Mouse (Mus musculus): ENCODE measurements at regions not wholly inside any gene's neighbourhood (a gene's known extent, or its start where the extent isn't known, plus 50 kb on each side); places are given as distances from the start of the nearest gene placed in this dataset.

DNA sequence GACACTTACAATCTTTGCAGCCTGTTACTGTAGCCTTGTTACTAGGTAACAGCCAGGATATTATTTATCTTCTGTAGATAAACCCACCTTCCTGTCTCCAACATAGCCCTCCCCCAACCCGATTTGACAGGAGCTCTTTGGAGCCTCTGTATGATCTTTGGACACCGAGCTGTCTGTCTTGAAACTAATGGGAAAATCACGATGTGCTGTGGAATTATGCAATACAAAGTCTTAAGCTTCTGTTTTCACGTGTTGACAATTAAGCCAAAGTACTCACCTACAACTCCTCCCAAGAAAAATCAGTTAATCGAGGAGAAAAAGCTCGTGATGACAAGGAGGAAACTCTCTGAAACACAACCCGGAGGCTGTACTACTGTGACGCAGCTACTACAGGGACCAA lies 65.9 kb upstream of the Adcy2 start:
- Histone ChIP-seq H3K36me3 (ENCODE audit: control insufficient read depth, insufficient read depth, low read length) (no peaks in the 10 kb centered on the region), H3K27ac (ENCODE audit: insufficient read depth, low read depth, low read length) (no peak overlapping the region), H3K4me3 (ENCODE audit: low read depth, low read length) (no peak overlapping the region), H3K4me1 (ENCODE audit: control insufficient read depth, insufficient read depth, insufficient read length, low read length) (peaks cover 3% of the 10 kb centered on the region; the same call in 1 of the 2 replicates), H3K27me3 (ENCODE audit: control insufficient read depth, insufficient read depth, low read length) (no peaks in the 10 kb centered on the region)
- TF ChIP-seq POLR2A (IDR thresholded peaks at IDR 0.05; ENCODE audit: low read depth, low read length): no peak
- TF ChIP-seq CTCF (IDR thresholded peaks at IDR 0.05; ENCODE audit: extremely low read depth, insufficient read length, insufficient replicate concordance, low read depth, low read length): no peak
- 36% methylated on average over 8 of the region's 8 CpGs for WGBS

DNA sequence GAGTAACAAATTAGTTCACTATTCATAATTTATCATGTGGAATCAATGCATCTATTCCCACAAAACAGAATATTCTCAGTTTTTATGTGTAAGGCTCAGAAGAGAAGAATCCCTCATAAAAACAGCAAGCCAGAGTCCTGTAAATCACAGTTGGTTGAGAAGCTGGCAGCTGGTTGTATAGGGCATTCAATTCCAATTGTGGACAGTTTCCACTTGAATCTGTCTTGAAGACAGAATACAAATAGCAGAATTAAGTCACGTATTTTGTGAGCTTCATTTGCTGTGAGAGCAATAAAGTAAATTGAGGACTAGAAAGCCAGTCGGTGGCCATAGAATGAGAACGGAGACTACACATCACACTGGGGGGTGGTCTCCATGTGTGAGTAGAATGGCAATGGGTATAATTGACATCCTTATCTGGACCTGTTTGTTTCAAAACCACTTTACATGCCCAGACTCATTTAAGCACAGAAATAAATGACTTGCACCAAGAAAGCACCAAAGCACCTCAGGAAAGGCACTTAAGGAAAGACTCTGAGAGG lies 63.4 kb upstream of the Adcy2 start:
- H3K4me1 ChIP-seq (ENCODE audit: control insufficient read depth, insufficient read depth, insufficient read length, low read length): peaks cover 3% of the 10 kb centered on the region; the same call in 1 of the 2 replicates
- TF ChIP-seq POLR2A (IDR thresholded peaks at IDR 0.05; ENCODE audit: low read depth, low read length): no peak
- no peak for TF ChIP-seq CTCF (IDR thresholded peaks at IDR 0.05; ENCODE audit: extremely low read depth, insufficient read length, insufficient replicate concordance, low read depth, low read length)
- H3K36me3 ChIP-seq (ENCODE audit: control insufficient read depth, insufficient read depth, low read length): no peaks in the 10 kb centered on the region
- no peak overlapping the region for H3K4me3 ChIP-seq (ENCODE audit: low read depth, low read length)
- H3K27ac ChIP-seq (ENCODE audit: insufficient read depth, low read depth, low read length): no peak overlapping the region
- no peaks in the 10 kb centered on the region for H3K27me3 ChIP-seq (ENCODE audit: control insufficient read depth, insufficient read depth, low read length)
- 83% methylated on average over 3 of the region's 3 CpGs for WGBS

DNA sequence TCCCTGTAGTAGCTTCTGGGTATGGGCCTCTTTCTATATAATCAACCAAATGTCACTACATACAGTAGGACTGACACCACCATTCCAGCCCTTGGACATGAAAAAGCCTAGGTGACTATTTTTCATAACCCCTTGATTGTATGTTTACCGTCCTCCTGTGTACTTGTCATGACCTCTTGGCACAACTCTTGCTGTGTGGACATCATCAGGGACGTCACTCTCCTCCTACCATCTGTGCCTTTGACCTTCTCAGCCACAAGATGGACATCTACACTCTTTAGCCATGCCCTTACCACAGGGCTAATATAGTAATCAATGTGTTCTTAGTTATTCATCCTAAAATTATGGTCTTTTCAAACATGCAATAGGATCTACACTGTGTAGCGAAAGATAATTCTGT lies 62.1 kb upstream of the Adcy2 start:
- WGBS: 75% methylated on average over 3 of the region's 3 CpGs
- H3K4me1 ChIP-seq (ENCODE audit: control insufficient read depth, insufficient read depth, insufficient read length, low read length): peaks cover 3% of the 10 kb centered on the region; the same call in 1 of the 2 replicates
- no peaks in the 10 kb centered on the region for H3K27me3 ChIP-seq (ENCODE audit: control insufficient read depth, insufficient read depth, low read length)
- no peak overlapping the region for H3K27ac ChIP-seq (ENCODE audit: insufficient read depth, low read depth, low read length)
- H3K4me3 ChIP-seq (ENCODE audit: low read depth, low read length): no peak overlapping the region
- H3K36me3 ChIP-seq (ENCODE audit: control insufficient read depth, insufficient read depth, low read length): no peaks in the 10 kb centered on the region
- TF ChIP-seq CTCF (IDR thresholded peaks at IDR 0.05; ENCODE audit: extremely low read depth, insufficient read length, insufficient replicate concordance, low read depth, low read length): no peak
- TF ChIP-seq POLR2A (IDR thresholded peaks at IDR 0.05; ENCODE audit: low read depth, low read length): no peak
